Mouse (Mus musculus) cerebellum, adult 2 months (tissue): ENCODE measurements around the gene Psmb3. TPM values are rescaled to one million over a fixed set of nuclear protein-coding genes. Genes with fewer than 3 reads are reported as not detected.

Experiments
- DNase-seq, 2 experiments: peaks; one replicate each; pipeline ENCODE4 v3.0.0; 2021
- H3K27ac ChIP-seq: fragments of 200-500 bp; 2 replicates; pipeline ENCODE4 v1.5.1; 2012; ENCODE audit warnings: low read length, control low read depth, inconsistent platforms; ENCODE audit not compliant: insufficient read depth
- H3K27me3 ChIP-seq: fragments of 200-500 bp; 2 replicates; pipeline ENCODE4 v1.6.1; 2012; ENCODE audit warnings: inconsistent platforms, mild to moderate bottlenecking, low read length, moderate library complexity; ENCODE audit not compliant: control insufficient read depth, insufficient read depth
- H3K4me1 ChIP-seq: fragments of 200-500 bp; 2 replicates; pipeline ENCODE4 v1.6.1; 2011; ENCODE audit warnings: low read length; ENCODE audit not compliant: control insufficient read depth, insufficient read depth
- H3K4me3 ChIP-seq: fragments of 200-500 bp; replicated peaks from 2 replicates; pipeline ENCODE3; 2011; ENCODE audit warnings: mild to moderate bottlenecking, low read depth, low read length, control low read depth; ENCODE audit not compliant: insufficient read depth
- CTCF ChIP-seq: fragments of 200-500 bp; IDR thresholded peaks from 2 replicates; pipeline ENCODE4 v1.5.1; 2011; ENCODE audit warnings: low read depth, mild to moderate bottlenecking, control low read depth, low read length, moderate library complexity, borderline replicate concordance; ENCODE audit not compliant: insufficient read depth
- POLR2A ChIP-seq: fragments of 200-500 bp; IDR thresholded peaks from 2 replicates; pipeline ENCODE4 v1.6.1; 2011; ENCODE audit warnings: low read length, control low read depth, borderline replicate concordance; ENCODE audit not compliant: insufficient read depth
- WGBS: fragments of 180-500 bp; shearing (Covaris S2); methylation state at CpG from one replicate; pipeline ENCODE4 v1.1.7; 2018; 5-methylcytosine and 5-hydroxymethylcytosine counted together
- polyA plus RNA-seq: library from polyadenylated mRNA; depleted of rRNA; stranded (reverse); fragments of >200 nt; gene quantifications from 2 replicates; pipeline ENCODE4 v1.2.3, GENCODE M21; 2012

Psmb3 gene
- polyA plus RNA-seq, 1 experiment: 291 TPM

DNA sequence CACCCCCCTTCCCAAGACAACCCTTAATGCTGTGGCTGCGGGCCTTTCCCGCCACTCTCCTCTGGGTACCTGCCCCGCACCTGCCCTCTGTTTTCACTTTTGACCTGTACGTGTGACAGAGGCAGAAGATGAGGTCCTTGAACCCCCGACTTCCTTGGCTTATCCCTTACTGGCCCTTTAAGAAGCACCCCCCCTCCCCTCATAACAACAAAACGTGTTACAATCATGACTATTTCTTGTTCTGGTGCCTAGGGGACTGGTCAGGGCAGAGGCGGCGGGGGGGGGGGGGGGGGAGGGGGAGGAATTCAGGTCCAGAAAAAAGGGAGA is 38.9 kb upstream of the Psmb3 start:
- no peaks in the 10 kb centered on the region for H3K27me3 ChIP-seq
- H3K4me3 ChIP-seq: peak overlapping the region; percentile 91
- peak overlapping the region; percentile 29 for H3K27ac ChIP-seq
- 0% methylated on average over 8 of the region's 8 CpGs for WGBS
- DNase-seq: peak in 1 of 2 experiments; percentile 63
- H3K4me1 ChIP-seq: peaks cover 22% of the 10 kb centered on the region
- TF ChIP-seq CTCF (no peak), POLR2A (no peak)

DNA sequence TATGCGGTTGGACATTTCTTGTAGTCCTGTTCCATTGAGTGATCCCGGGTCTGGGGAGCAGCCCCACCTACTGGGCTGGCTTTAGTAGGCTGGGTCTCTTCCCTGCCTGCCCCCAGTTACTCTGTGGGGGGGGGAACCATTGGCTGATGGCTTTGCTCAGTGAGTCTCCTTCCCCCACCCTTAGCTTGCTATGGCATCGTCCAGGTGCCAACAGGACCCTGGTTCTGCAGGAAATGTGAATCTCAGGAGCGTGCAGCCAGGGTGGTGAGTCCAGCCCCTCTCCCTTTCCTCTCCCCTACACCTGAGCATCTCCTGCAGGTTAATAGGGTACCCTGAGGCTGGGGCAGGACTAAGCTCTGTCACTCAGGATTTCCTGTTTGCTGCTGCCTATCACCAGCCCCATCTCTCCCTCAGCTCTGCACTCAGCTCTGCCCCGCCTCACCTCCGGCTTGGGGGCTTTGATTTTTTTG is 38.4 kb upstream of the Psmb3 start:
- peak in 1 of 2 experiments; percentile 36 for DNase-seq
- Histone ChIP-seq H3K4me3 (peak overlapping the region; percentile 50), H3K4me1 (peaks cover 26% of the 10 kb centered on the region), H3K27ac (no peak overlapping the region), H3K27me3 (no peaks in the 10 kb centered on the region)
- WGBS: 25% methylated on average over 6 of the region's 6 CpGs
- TF ChIP-seq CTCF (no peak; the same call in 1 of the 2 replicates), POLR2A (no peak)

DNA sequence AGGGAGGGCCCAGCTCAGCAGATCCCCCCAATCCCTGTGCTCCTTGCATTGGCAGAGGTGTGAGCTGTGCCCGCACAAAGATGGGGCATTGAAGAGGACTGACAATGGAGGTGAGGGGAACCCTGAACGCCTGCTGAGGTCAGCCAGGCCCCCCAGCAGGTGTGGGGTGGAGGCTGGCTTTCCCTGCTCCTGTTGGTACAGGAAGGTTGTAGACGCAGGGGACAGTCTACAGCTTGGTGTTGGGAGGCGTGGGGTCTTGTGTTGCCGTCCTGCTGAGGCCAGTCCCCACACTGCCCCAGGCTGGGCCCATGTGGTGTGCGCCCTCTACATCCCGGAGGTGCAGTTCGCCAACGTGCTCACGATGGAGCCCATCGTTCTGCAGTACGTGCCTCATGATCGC is 37.8 kb upstream of the Psmb3 start:
- 85% methylated on average over 13 of the region's 13 CpGs for WGBS
- Histone ChIP-seq H3K27ac (no peak overlapping the region), H3K27me3 (no peaks in the 10 kb centered on the region), H3K4me1 (peaks cover 32% of the 10 kb centered on the region), H3K4me3 (no peak overlapping the region)
- no peak for TF ChIP-seq CTCF
- no peak for TF ChIP-seq POLR2A
- DNase-seq: no peak

DNA sequence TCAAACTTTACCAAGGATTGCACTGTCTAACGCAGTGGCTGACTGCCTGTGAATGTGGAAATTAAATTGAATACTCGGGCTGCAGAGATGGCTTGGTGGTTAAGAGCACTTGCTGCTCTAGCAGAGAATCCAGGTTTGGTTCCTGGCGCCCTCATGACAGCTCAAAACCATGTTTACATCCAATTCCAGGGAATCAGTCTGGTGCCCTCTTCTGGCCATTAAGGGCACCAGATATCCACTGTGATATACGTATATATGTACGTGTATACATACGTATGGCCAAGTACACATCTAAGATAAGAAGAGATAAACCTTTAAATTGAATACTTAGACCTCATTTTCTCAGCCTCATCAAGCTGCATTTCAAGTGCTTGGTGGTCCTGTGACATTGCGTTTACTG is 37.0 kb upstream of the Psmb3 start:
- Histone ChIP-seq H3K4me1 (peaks cover 32% of the 10 kb centered on the region), H3K4me3 (no peak overlapping the region), H3K27ac (no peak overlapping the region), H3K27me3 (no peaks in the 10 kb centered on the region)
- DNase-seq: no peak
- TF ChIP-seq POLR2A (no peak), CTCF (no peak)
- WGBS: 82% methylated on average over 7 of the region's 7 CpGs

DNA sequence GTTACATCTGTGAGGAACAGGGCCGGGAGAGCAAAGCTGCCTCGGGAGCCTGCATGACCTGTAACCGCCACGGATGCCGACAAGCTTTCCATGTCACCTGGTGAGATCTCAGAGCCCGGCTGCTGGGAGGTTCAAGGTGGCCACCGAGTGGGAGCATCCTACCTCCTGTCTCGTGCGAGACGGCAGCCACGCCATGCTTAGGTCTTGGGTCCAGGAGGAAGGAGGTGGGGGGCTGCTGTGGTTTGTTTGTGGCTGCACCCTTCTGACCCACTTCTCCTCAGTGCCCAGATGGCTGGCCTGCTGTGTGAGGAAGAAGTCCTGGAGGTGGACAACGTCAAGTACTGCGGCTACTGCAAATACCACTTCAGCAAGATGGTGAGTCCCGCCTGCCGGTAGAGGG is 36.4 kb upstream of the Psmb3 start:
- no peak overlapping the region for H3K4me3 ChIP-seq
- H3K4me1 ChIP-seq: peaks cover 29% of the 10 kb centered on the region
- no peak for TF ChIP-seq CTCF
- H3K27me3 ChIP-seq: no peaks in the 10 kb centered on the region
- DNase-seq: peak in 1 of 2 experiments; percentile 41
- WGBS: 32% methylated on average over 15 of the region's 15 CpGs
- H3K27ac ChIP-seq: no peak overlapping the region; the same call in 1 of the 2 replicates

DNA sequence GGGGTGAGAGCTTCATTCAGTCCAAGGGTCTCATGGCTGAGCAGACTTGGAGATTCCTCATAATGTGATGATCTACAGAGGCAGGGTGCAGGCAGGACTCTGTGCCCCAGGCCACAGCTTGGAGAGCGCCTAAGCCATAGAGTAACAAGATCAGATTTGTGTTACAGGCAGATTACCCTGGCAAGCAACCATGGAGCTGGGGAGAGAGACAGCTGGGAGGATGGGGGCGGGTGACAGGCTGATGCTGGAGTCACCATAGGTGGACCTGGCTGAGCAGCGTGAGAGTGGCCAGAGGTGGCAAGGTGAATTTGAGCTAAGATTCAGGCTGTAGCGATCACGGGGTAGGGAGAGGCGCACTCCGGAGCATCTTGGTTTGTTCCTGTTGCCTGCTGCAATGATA is 35.0 kb upstream of the Psmb3 start:
- TF ChIP-seq POLR2A: no peak
- TF ChIP-seq CTCF: no peak
- DNase-seq: no peak
- H3K4me1 ChIP-seq: peaks cover 29% of the 10 kb centered on the region
- WGBS: 63% methylated on average over 7 of the region's 7 CpGs
- no peaks in the 10 kb centered on the region for H3K27me3 ChIP-seq
- no peak overlapping the region for H3K27ac ChIP-seq
- H3K4me3 ChIP-seq: no peak overlapping the region

DNA sequence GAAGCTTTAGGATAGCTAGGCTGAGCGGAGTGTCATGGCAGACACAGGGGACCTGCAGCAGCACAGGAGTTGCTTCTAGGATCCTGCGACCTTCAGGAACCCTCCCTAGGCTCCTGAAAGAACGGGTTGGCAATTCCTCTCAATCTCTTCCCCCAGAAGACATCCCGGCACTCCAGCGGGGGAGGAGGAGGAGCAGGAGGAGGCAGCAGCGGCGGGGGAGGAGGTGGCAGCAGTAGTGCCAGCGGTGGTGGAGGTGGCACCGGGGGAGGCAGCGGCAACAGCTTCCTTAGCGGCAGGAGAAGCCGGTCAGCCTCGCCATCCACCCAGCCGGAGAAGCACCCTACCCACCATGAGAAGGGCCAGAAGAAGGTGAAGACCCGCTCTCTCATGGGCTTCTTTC is 33.9 kb upstream of the Psmb3 start:
- DNase-seq: no peak
- Histone ChIP-seq H3K27me3 (no peaks in the 10 kb centered on the region), H3K4me3 (no peak overlapping the region), H3K27ac (peak overlapping the region; percentile 4; the same call in 1 of the 2 replicates), H3K4me1 (peaks cover 29% of the 10 kb centered on the region)
- WGBS: 25% methylated on average over 15 of the region's 15 CpGs
- TF ChIP-seq POLR2A (no peak), CTCF (no peak)

DNA sequence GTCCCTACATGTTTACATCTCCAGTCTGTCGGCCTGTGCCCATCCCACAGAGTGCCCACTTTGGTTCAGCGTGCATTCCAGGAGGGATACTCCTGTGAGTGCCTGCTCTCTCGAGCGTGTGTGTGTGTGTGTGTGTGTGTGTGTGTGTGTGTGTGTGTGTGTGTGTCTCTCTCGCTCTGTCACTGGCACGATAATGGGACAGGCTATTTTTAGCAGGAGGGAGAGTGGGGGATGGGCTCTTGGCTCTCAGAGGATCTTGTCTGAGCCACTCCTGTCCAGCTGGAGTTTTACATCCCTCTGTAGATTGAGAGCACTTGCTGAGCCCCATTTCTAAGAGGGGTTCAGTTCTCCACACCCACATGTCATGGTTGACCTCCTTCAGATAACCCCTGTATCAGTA is 33.4 kb upstream of the Psmb3 start:
- Histone ChIP-seq H3K4me3 (peak overlapping the region; percentile 3), H3K27ac (0 out of 2 replicates have a peak overlapping the region, but pooled peaks have one; percentile 4), H3K4me1 (peaks cover 29% of the 10 kb centered on the region), H3K27me3 (no peaks in the 10 kb centered on the region)
- peak; percentile 52 to 62 for DNase-seq
- 4% methylated on average over 6 of the region's 6 CpGs for WGBS
- TF ChIP-seq POLR2A (no peak), CTCF (no peak)
